Mouse (Mus musculus) kidney, embryonic 14.5 days (tissue): Measurements from ENCODE around the gene 4930535I16Rik. TPM values are rescaled to one million over a fixed set of nuclear protein-coding genes. Genes with fewer than 3 reads are reported as not detected.

ENCODE experiments used
- ATAC-seq: fragments of 200-750 bp; cut with Nextera tagmentation; 2 replicates; pipeline ENCODE4 v1.8.0; 2017; ENCODE audit warnings: moderate number of reproducible peaks, mild to moderate bottlenecking, moderate TSS enrichment, moderate library complexity; ENCODE audit not compliant: low FRiP score, low TSS enrichment
- H3K27ac ChIP-seq: fragments of 300-500 bp; sonication (generic); 2 replicates; pipeline ENCODE4 v1.5.1; 2014; ENCODE audit warnings: low read depth, mild to moderate bottlenecking, low read length, moderate library complexity, mixed read lengths
- H3K27me3 ChIP-seq: fragments of 300-500 bp; sonication (generic); 2 replicates; pipeline ENCODE4 v1.6.1; 2014; ENCODE audit warnings: mild to moderate bottlenecking, low read length; ENCODE audit not compliant: control insufficient read depth, insufficient read depth
- H3K36me3 ChIP-seq: fragments of 300-500 bp; sonication (generic); 2 replicates; pipeline ENCODE4 v1.6.1; 2014; ENCODE audit warnings: low read length, mixed read lengths; ENCODE audit not compliant: control insufficient read depth, insufficient read depth
- H3K4me1 ChIP-seq: fragments of 300-500 bp; sonication (generic); 2 replicates; pipeline ENCODE4 v1.6.1; 2014; ENCODE audit warnings: low read length, mixed read lengths; ENCODE audit not compliant: control insufficient read depth, insufficient read depth
- H3K4me2 ChIP-seq: fragments of 300-500 bp; sonication (generic); replicated peaks from 2 replicates; pipeline ENCODE4 v1.6.1; 2014; ENCODE audit warnings: low read depth, mild to moderate bottlenecking, low read length
- H3K4me3 ChIP-seq: fragments of 300-500 bp; sonication (generic); 2 replicates; pipeline ENCODE4 v1.5.1; 2014; ENCODE audit warnings: mild to moderate bottlenecking, low read length
- H3K9ac ChIP-seq: fragments of 300-500 bp; sonication (generic); 2 replicates; pipeline ENCODE4 v1.6.1; 2014; ENCODE audit warnings: low read depth, mild to moderate bottlenecking, low read length, moderate library complexity
- H3K9me3 ChIP-seq: fragments of 300-500 bp; sonication (generic); 2 replicates; pipeline ENCODE4 v1.6.1; 2016; ENCODE audit warnings: low read length; ENCODE audit not compliant: control insufficient read depth
- WGBS: fragments of 180-500 bp; shearing (Covaris S2); extraction: QIAGEN DNeasy Blood & Tissue Kit; methylation state at CpG from one replicate; pipeline ENCODE4 v1.1.7; 2014; 5-methylcytosine and 5-hydroxymethylcytosine counted together
- polyA plus RNA-seq: library from polyadenylated mRNA; unstranded; fragments of >200 nt; fragmentation: Nextera tagmentation; extraction: Ambion mirVana; gene quantifications from 2 replicates; pipeline ENCODE4 v1.2.1, GENCODE M21; 2014

4930535I16Rik gene
- polyA plus RNA-seq, 1 experiment from 2014 or later, result not detected

- 79% methylated on average over 4 of the region's 4 CpGs for WGBS
- no peak overlapping the region for H3K27ac ChIP-seq
These were observed 23.5 kb downstream of the 4930535I16Rik start for GRCm38 (mm10) chr4:123894295-123894694.

DNA sequence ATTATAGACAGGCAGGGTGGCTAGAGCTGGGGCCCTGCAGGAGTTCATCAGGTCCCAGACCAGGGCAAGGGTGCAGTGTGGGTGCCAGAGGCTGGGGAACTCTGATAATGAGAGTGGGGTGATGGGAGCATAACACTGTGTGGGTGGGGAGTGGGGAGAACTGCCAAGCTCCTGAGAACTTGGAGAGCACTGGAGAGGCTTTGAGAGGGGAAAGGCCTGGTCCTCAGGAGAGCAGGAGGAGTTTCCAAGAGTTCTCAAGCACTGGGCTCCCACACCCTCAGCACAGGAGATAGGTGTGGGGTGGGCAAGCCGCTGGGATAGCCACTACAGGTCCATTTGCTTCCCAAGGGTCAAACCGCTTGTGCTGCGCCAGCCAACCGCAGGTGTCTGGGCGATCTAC is 24.1 kb downstream of the 4930535I16Rik start:
- Histone ChIP-seq H3K9ac (no peak overlapping the region), H3K4me3 (no peak overlapping the region), H3K9me3 (no peaks in the 10 kb centered on the region), H3K27ac (no peak overlapping the region), H3K27me3 (no peaks in the 10 kb centered on the region), H3K4me2 (no peak overlapping the region), H3K4me1 (no peaks in the 10 kb centered on the region), H3K36me3 (no peaks in the 10 kb centered on the region)
- ATAC-seq, result no peak
- WGBS, result 90% methylated on average over 5 of the region's 5 CpGs

More at GRCm38 (mm10) chr4:123894295-123894694, 23.5 kb downstream of the 4930535I16Rik start:
- Histone ChIP-seq H3K9ac (no peak overlapping the region), H3K4me2 (no peak overlapping the region), H3K9me3 (no peaks in the 10 kb centered on the region), H3K4me1 (no peaks in the 10 kb centered on the region), H3K36me3 (no peaks in the 10 kb centered on the region), H3K4me3 (no peak overlapping the region), H3K27me3 (no peaks in the 10 kb centered on the region)
- ATAC-seq, result no peak

Other genes with a start within 250 kb of the 4930535I16Rik start
- 59.2 and 89.2 TPM in 2 replicates for gene Macf1, start 233.7 kb downstream of the 4930535I16Rik start, polyA plus RNA-seq
- gene Ndufs5, start 199.8 kb downstream of the 4930535I16Rik start, polyA plus RNA-seq, result 321 and 417 TPM in 2 replicates
- gene Akirin1, start 167.7 kb downstream of the 4930535I16Rik start, polyA plus RNA-seq, result 48.9 and 56.6 TPM in 2 replicates
- 3.8 TPM in 2 replicates for gene Rhbdl2, start 130.1 kb downstream of the 4930535I16Rik start, polyA plus RNA-seq
- not detected in 2 replicates for gene 4933427I04Rik, start 58.3 kb downstream of the 4930535I16Rik start, polyA plus RNA-seq
- 76.5 and 91.2 TPM in 2 replicates for gene Mycbp, start 13.2 kb downstream of the 4930535I16Rik start, polyA plus RNA-seq
- 34.8 and 52.2 TPM in 2 replicates for gene Rragc, start 576 bp downstream of the 4930535I16Rik start, polyA plus RNA-seq